Mouse (Mus musculus): ENCODE data around the gene Rad9b.
A peak's percentile ranks its signal among the peaks of the same experiment; 100 is the strongest.

The Rad9b gene

DNA sequence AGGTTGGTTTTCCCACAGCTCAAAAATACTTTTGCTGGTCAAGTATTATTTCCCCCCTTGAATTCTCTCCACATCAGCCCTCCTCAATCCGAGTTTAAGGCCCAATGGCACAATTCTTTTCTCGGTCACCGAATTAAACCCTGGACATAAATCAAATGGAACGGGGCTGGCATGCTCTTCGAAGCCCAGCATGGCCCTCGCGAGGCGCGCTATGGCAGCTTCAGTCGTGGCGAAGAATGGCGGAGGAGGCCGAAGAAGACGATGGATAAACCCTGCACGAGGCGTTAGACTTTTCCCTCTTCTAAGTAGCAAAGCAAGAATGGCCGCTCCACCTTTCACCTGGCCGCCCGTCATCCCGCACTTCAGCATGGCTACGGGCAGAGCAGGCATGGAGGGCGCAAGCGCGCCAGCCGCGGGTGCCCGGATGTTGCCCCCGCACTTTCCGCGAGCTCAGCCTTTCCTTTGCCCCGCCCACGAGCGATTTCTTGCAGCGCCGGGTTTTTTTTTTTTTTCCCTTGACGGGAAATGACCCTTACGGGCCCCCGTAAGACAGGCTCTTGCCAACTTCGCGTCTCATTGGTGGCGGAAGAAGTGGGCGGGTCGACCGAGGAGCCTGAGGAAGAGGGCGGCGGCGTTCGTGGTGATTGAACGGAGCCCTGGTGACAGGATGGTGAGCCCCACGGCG lies at the start of gene Rad9b, which contains the start of gene Vps29:
Gene Rad9b (minus strand): TSS at position 427 of the 685 bp plus-strand sequence.
Gene Vps29 (plus strand): TSS at position 563 of the 685 bp plus-strand sequence.
- DNase-seq (ENCODE audit: low spot score): peak; percentile 100

- DNase-seq (ENCODE audit: low spot score): no peak
Measured at GRCm38 (mm10) chr5:122403362-122403761, 49.3 kb upstream of the Rad9b start.

- no peak for DNase-seq (ENCODE audit: low spot score)
Measured at GRCm38 (mm10) chr5:122402772-122403171, 48.7 kb upstream of the Rad9b start.

GRCm38 (mm10) chr5:122402160-122402559 lies 48.1 kb upstream of the Rad9b start:
- no peak for DNase-seq (ENCODE audit: low spot score)

DNA sequence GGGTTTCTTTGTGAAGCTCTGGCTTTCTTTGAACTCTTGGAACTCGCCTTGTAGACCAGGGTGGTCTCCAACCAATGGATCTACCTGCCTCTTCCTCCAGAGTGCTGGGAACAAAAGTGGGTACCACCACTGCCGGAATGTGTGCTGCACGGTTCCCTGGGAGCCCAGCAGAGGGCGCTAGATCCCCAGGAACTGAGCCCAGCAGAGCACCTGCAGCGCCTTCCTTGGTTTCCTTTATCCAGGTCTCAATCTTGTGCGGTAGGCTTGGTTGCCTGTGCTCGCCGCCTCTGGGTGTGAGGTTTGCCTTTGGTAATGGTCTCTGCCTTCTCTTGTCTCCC lies 47.2 kb upstream of the Rad9b start:
- peak; percentile 73 for DNase-seq (ENCODE audit: low spot score)

GRCm38 (mm10) chr5:122400628-122401302 lies 46.7 kb upstream of the Rad9b start:
- no peak for DNase-seq (ENCODE audit: low spot score)

GRCm38 (mm10) chr5:122399871-122400270 lies 45.8 kb upstream of the Rad9b start:
- DNase-seq (ENCODE audit: low spot score): no peak

DNA sequence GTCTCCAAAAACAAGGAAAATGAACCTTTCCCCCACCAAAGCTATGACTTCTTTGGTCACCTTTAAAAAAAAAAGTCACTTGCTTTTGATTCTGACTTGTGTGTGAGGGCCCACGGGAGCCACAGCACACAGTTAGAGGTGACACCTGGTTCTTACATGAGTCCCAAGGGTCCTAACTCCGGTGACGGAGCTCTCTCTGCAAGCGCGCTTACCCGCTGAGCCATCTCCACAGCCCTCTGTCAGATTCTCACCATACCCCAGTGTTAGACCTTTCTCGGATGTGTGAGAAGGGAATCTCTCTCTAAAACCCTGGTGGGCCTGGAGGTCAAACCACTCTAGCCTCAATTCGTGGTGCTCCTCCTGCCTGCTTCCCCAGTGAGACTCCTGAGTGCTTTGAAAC lies 43.5 kb upstream of the Rad9b start:
- no peak for DNase-seq (ENCODE audit: low spot score)

DNA sequence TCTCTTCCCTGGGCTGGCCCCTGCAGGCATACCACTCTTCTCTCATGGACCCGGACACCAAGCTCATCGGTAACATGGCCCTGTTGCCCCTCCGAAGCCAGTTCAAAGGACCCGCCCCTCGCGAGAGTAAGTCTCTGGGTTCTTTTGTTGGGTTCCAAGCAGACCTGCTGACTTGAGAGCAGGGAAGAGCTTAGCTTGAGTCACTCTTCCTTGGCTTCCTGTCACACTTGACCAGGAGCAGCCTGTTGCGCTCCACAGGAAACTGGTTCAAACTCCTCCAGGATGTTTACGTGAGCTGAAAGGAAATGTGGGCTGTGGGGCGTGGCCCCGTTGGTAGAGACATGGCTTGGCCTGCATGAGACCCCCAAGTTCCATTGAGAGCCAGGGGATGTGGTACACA lies 42.8 kb upstream of the Rad9b start:
- DNase-seq (ENCODE audit: low spot score): no peak

DNA sequence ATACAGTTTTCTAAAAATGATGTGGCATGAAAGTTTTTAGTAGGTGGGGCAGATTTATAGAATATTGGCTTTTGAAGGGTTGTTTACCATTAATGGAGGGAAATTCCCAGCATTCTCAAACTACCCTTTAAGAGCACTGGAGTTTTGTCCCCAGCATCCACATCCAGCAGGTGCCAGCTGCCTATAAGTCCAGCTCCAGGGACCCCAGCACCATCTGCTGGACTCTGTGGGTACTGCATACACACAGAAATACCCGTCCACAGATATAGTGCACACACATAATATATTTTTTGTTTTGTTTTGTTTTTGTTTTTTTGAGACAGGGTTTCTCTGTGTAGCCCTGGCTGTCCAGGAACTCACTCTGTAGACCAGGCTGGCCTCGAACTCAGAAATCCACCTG lies 39.9 kb upstream of the Rad9b start:
- peak; percentile 83 for DNase-seq (ENCODE audit: low spot score)

- DNase-seq (ENCODE audit: low spot score): no peak
Measured at GRCm38 (mm10) chr5:122392227-122393004, 38.4 kb upstream of the Rad9b start.

DNA sequence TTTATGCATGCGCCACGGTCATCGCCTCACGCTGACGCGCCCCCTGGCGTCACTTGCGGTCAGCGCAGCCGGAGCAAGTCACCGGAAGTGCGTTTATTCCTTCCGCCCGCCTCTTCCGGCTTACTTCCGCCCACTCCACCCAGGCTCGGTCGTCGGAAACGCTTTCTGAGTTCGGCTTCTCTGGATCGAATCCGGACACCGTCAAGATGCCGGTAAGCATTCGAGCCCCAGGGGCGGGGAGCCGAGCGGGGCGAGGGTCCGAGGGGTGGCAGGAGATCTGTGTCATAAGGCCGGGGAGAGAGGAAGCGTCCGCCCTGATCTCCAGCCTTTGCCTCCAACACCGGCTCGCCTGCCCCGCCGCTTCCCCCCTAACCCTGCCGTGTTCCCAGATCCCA lies 37.8 kb upstream of the Rad9b start, which contains the start of gene Arpc3:
Gene Arpc3 (plus strand): TSS at position 93 of the 395 bp plus-strand sequence.
- peak; percentile 92 for DNase-seq (ENCODE audit: low spot score)

DNA sequence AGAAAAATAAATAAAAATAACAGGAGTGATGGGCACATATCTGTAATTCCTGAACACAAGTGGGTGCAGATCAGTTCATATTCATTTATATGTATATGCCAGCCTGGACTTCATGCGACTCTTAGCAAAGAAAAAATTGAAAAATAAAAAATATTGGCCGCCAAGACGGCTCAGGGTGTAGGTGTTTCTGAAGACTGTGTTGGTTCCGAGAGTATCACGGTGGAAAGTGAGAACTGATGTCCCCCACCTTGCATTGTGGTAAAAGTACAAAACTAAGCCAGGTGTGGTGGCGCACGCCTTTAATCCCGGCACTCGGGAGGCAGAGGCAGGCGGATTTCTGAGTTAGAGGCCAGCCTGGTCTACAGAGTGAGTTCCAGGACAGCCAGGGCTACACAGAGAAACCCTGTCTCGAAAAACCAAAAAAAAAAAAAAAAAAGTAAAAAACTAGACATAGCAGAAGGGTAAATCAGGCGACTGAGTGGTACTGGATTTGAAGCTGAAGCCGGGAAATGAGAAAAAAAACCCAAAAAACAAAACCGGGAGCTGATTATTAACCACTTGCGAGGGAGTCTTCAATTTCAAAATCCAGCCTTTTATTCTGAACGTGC lies 37.2 kb upstream of the Rad9b start:
- DNase-seq (ENCODE audit: low spot score): no peak

DNA sequence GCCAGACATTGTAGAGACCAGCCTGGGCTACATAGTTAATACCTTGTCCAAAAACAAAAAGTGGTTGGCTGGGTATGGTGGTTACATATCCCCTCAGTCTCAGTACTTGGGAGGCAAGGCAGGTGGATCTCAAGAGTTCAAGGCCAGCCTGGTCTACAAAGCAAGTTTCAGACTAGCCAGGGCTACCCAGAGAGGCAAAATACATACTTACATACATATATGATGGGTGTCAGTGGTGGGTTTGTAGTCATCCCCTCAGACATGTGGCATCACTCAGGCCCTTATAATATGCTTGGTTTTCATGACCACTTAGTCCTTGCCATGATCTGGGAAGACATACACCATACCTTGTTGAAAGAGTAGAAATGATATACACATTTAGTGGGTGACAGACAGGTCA lies 36.6 kb upstream of the Rad9b start:
- no peak for DNase-seq (ENCODE audit: low spot score)

DNA sequence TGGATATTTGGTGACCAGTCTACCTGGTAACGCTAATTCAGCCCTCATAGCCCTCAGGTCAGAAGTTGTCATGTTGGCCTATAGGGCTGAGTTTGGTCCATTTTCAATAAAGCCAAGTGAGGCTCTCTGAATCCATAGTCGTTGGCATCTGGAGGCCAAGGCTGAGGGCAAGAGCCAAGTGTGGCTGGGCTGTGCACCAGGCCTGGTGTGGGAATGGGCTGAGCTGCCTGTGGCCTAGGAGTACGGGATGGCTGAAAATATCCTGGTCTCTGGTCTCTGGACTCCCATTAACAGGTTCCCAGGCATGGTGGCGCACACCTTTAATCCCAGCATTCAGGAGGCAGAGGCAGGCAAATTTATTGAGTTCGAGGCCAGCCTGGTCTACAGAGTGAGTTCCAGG lies 36.0 kb upstream of the Rad9b start:
- DNase-seq (ENCODE audit: low spot score): no peak

- peak; percentile 85 for DNase-seq (ENCODE audit: low spot score)
Measured at GRCm38 (mm10) chr5:122379374-122380155, 25.5 kb upstream of the Rad9b start.

DNA sequence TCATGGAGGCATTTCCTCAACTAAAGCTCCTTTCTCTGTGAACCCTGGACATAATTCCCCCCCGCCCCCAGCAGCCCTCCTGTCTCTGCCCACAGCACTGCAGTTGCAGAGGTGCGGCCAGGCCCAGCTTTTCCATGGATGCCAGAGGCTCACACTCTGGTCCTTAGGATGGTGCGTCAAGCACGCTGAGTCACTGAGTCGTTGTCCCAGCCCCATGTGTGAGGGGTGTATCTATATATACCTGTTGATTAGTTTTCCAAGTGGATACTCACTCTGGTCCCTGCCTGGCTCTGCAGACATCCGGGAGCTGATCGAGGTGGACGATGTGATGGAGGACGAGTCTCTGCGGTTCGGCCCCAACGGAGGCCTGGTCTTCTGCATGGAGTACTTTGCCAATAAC lies 24.1 kb upstream of the Rad9b start:
- DNase-seq (ENCODE audit: low spot score): no peak

DNA sequence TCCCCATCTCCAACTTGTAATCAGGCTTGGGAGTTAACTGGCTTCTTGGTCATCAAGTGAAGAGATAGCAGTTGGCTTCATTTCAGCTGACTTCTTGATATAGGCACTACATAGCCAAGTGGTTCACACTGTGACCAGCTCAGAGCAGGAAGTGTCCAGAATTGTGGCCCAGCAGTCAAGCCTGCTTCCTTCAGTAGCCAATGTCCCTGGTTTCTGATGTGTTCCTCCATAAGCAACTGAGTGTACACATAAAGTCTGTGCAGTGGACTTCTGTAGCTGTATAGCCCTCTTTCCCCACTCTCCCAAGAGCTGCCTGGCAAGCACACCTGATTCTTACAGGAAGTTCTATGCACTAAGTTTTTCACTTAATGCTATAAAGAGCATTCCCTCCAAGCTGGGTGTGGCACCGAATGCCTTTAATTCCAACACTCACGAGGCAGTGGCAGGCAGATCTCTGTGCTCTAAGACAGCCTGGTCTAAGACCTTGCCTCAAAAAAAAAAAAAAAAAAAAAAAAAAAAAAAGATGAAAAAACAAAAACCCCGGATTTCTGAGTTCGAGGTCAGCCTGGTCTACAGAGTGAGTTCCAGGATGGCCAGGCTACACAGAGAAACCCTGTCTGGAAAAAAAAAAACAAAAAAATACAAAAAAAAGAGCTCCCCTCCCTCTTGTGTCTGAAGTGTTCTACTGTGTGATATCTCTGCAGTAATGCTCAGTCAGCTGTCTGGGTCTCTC lies 23.2 kb upstream of the Rad9b start:
- no peak for DNase-seq (ENCODE audit: low spot score)

DNA sequence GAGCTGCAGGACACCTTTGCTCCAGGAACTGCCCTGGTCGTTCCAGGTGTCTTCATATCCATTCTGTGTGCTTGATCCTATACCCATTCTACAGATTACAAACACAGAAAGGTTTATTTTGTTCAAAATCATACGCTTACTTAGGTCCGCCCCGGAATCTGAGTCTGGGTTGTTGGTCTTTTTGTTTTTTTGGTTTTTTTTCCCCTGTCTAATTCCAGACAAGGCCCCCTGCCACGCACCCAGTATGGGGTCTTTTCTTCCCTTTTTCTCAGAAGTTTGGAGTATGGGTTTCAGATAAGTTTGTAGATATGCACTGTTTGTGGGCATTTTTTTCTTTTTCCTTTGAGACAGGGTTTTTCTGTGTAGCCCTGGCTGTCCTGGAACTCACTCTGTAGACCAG lies 18.8 kb upstream of the Rad9b start:
- no peak for DNase-seq (ENCODE audit: low spot score)

DNA sequence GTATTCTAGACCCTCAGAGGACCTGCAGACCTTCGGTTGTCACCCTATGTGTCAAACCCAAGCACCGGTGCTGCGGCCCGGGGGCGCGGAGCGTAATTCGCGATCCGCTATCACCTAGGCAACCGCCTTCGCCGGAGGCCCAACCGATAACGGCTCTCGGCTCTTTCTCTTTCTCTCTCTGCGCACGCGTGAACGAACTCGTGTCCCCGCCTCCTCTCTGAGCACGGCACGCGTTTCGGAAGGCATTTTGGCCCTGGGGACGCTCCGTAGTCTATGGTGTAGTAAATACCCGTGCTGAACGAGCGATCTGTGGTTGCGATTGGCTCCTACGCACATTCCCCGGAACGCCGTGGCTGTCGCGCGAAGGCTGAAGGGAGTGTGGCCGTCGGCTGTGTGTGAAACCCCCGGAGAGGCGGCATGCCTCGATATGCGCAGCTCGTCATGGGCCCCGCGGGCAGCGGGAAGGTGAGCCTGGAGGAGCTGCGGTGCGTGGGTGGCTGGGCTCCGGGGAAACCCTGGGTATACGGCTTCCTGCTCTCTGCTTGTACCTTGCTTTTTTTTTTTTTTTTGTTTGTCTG lies 18.2 kb upstream of the Rad9b start, which contains the start of gene Fam216a:
Gene Fam216a (minus strand): TSS at position 173 of the 578 bp plus-strand sequence.
- DNase-seq (ENCODE audit: low spot score): peak; percentile 100
